Mouse (Mus musculus) forebrain, embryonic 15.5 days (tissue): Measurements from ENCODE around the gene Slc38a2. TPM values are rescaled to one million over a fixed set of nuclear protein-coding genes. Genes with fewer than 3 reads are reported as not detected.

Experiments
- ATAC-seq: fragments of 200-750 bp; cut with Nextera tagmentation; replicated peaks from 2 replicates; pipeline ENCODE4 v1.8.0; 2017; ENCODE audit warnings: mild to moderate bottlenecking, moderate TSS enrichment, moderate library complexity
- H3K27ac ChIP-seq: fragments of 300-500 bp; sonication (generic); replicated peaks from 2 replicates; pipeline ENCODE4 v1.5.1; 2015; ENCODE audit warnings: mild to moderate bottlenecking, inconsistent platforms
- H3K27me3 ChIP-seq: fragments of 300-500 bp; sonication (generic); 2 replicates; pipeline ENCODE4 v1.6.1; 2015; ENCODE audit warnings: inconsistent platforms
- H3K36me3 ChIP-seq: fragments of 300-500 bp; sonication (generic); 2 replicates; pipeline ENCODE4 v1.6.1; 2015; ENCODE audit warnings: mild to moderate bottlenecking, inconsistent platforms
- H3K4me1 ChIP-seq: fragments of 300-500 bp; sonication (generic); 2 replicates; pipeline ENCODE4 v1.6.1; 2015; ENCODE audit warnings: inconsistent platforms
- H3K4me2 ChIP-seq: fragments of 300-500 bp; sonication (generic); replicated peaks from 2 replicates; pipeline ENCODE4 v1.6.1; 2015; ENCODE audit warnings: mild to moderate bottlenecking, inconsistent platforms
- H3K4me3 ChIP-seq: fragments of 300-500 bp; sonication (generic); 2 replicates; pipeline ENCODE4 v1.5.1; 2015; ENCODE audit warnings: mild to moderate bottlenecking, inconsistent platforms
- H3K9ac ChIP-seq: fragments of 300-500 bp; sonication (generic); replicated peaks from 2 replicates; pipeline ENCODE4 v1.6.1; 2015; ENCODE audit warnings: mild to moderate bottlenecking, inconsistent platforms
- H3K9me3 ChIP-seq: fragments of 300-500 bp; sonication (generic); 2 replicates; pipeline ENCODE4 v1.6.1; 2016; ENCODE audit warnings: inconsistent platforms
- WGBS: fragments of 180-500 bp; shearing (Covaris S2); methylation state at CpG from one replicate; pipeline ENCODE4 v1.1.7; 2015; ENCODE audit warnings: mixed read lengths; 5-methylcytosine and 5-hydroxymethylcytosine counted together
- polyA plus RNA-seq: library from polyadenylated mRNA; unstranded; fragments of >200 nt; fragmentation: Nextera tagmentation; extraction: Ambion mirVana; gene quantifications from 2 replicates; pipeline ENCODE4 v1.2.1, GENCODE M21; 2015

Slc38a2 gene
- polyA plus RNA-seq, 1 experiment from 2014 or later, result 157 TPM

DNA sequence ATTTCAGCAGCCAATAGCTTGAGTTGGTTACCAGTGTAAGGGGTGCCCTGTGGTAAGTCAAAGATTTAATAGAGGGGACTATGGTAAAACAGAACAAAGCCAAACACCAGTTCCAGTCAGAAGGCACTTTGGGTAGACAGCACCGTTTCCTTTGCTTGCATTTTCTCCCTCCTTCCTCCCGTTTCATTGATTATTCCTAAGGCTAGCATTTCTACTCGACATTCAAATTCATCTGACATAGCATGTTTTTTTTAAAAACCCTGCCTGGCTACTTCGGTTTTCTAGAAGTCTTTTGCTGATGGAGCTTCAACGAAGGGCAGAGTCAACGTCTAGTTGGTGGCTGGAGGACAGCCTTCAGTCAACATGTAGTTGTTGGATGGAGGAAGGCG, 16.2 kb upstream of the Slc38a2 start:
- Histone ChIP-seq H3K9ac (no peak overlapping the region), H3K36me3 (no peaks in the 10 kb centered on the region), H3K27me3 (no peaks in the 10 kb centered on the region), H3K27ac (no peak overlapping the region), H3K4me1 (peaks cover 1% of the 10 kb centered on the region; the same call in 1 of the 2 replicates), H3K4me3 (no peak overlapping the region), H3K4me2 (no peak overlapping the region), H3K9me3 (no peaks in the 10 kb centered on the region)
- no peak for ATAC-seq
- 95% methylated on average over 7 of the region's 7 CpGs for WGBS

DNA sequence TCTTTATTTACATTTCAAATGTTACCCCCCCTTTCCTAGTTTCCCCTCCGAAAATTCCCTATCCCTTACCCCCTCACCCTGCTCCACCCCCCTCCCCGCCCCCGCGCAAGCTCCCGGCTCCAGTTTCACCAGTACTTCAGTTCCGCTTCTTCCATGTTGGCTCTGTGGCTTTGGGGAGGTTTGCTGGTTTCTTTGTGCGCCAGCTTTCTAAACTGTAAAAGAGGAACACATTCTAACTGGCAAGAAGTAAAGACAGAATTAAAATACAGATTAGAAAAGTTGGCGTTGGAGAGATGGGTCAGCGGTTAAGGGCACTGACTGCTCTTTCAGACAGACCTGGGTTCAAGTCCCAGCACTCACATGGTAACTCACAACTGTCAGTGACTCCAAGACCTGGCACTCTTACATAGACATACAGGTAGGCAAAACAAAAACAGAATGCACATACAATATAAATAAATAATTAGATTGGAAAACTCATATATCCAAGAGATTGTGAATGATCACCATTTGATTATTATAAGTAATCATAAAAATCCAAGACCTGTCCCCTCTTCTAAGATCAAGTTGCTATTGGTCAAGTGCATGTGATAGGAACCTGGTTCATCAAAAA, 15.7 kb upstream of the Slc38a2 start:
- no peak for ATAC-seq
- no peak overlapping the region for H3K9ac ChIP-seq
- H3K4me3 ChIP-seq, result no peak overlapping the region
- 91% methylated on average over 9 of the region's 9 CpGs for WGBS
- no peaks in the 10 kb centered on the region for H3K9me3 ChIP-seq
- H3K27me3 ChIP-seq, result no peaks in the 10 kb centered on the region
- H3K36me3 ChIP-seq, result no peaks in the 10 kb centered on the region
- no peak overlapping the region for H3K4me2 ChIP-seq
- no peak overlapping the region for H3K27ac ChIP-seq
- peaks cover 6% of the 10 kb centered on the region; the same call in 1 of the 2 replicates for H3K4me1 ChIP-seq

DNA sequence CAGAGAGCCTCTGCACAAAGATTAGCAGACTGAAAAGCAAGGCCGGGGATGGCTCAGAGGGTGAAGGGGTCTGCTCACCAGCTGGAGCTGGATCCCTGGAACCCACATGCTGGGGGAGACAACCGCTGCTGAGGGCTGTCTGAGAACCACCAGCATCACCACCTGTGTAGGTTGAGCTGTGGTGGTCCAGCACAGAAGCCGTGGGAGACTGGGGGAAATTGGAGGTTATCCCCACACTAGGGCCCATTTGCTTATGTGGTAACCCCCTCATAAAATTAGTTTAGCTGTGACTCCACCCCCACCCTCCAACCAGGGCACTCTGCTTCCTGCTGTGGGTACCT, 15.1 kb upstream of the Slc38a2 start:
- Histone ChIP-seq H3K9ac (no peak overlapping the region), H3K4me2 (no peak overlapping the region), H3K27me3 (no peaks in the 10 kb centered on the region), H3K4me1 (peaks cover 7% of the 10 kb centered on the region; the same call in 1 of the 2 replicates), H3K27ac (no peak overlapping the region), H3K4me3 (no peak overlapping the region), H3K9me3 (no peaks in the 10 kb centered on the region), H3K36me3 (no peaks in the 10 kb centered on the region)
- ATAC-seq, result no peak
- WGBS, result 88% methylated on average over 3 of the region's 3 CpGs

DNA sequence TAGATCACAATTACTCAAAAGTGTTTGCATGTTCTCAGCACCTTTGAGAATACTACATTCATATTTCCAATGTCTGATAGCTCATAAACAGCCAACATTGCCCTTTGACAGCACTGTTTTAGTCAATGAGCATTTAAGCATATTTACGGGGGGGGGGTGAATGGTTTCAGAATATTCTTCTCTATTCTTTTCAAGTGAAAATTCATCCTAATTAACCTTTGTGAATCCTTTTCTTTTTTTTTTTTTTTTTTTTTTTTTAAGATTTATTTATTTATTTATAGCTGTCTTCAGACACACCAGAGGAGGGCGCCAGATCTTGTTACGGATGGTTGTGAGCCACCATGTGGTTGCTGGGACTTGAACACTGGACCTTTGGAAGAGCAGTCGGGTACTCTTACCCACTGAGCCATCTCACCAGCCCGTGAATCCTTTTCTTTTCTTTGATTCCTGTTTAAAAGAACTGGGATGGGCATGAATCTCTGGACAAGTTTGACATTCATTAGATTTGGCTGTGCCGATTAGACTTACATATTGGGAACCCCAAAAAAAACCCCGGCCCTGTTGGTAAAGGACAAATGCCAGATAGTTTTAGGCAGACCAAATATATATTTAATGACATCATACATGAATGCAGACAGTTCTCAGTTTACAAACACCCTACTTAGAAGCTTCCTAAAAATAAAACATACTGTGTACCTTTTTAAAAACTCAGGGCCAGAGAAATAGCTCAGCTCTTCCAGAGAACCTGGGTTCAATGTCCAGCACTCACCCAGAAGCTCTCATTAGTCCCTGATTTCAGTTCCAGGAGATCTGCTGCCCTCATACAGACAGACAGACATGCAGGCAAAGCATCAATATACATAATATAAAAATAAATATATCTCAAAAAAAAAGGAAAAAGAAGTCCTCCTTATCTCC, 14.5 kb upstream of the Slc38a2 start:
- Histone ChIP-seq H3K4me2 (no peak overlapping the region), H3K36me3 (no peaks in the 10 kb centered on the region), H3K4me3 (no peak overlapping the region), H3K4me1 (peaks cover 9% of the 10 kb centered on the region; the same call in 1 of the 2 replicates), H3K9me3 (no peaks in the 10 kb centered on the region), H3K9ac (no peak overlapping the region), H3K27me3 (no peaks in the 10 kb centered on the region), H3K27ac (no peak overlapping the region)
- no peak for ATAC-seq
- 94% methylated on average over 7 of the region's 7 CpGs for WGBS

DNA sequence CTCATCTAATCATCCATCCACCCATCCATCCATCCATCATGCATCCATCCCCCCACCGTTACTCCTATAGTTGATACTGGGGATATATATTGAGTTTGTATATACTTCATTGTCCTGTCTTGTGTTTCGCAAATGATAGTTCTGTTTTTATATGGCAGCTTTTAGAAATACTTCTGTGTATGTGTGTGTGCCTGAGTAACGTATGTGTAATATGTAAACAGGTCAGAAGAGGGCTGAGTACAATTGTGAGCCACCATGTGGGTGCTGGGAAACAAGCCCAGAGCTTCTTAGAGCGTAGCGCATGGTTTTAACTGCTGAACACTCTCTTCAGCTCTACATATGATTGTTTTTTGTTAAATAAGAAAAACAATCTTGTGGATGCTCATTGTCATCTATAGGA, 12.8 kb upstream of the Slc38a2 start:
- no peak overlapping the region for H3K4me2 ChIP-seq
- no peak overlapping the region for H3K9ac ChIP-seq
- no peaks in the 10 kb centered on the region for H3K9me3 ChIP-seq
- H3K4me1 ChIP-seq, result peaks cover 14% of the 10 kb centered on the region; the same call in 1 of the 2 replicates
- no peak for ATAC-seq
- no peaks in the 10 kb centered on the region for H3K27me3 ChIP-seq
- no peak overlapping the region for H3K4me3 ChIP-seq
- no peaks in the 10 kb centered on the region for H3K36me3 ChIP-seq
- WGBS, result 97% methylated on average over 5 of the region's 5 CpGs
- H3K27ac ChIP-seq, result no peak overlapping the region

DNA sequence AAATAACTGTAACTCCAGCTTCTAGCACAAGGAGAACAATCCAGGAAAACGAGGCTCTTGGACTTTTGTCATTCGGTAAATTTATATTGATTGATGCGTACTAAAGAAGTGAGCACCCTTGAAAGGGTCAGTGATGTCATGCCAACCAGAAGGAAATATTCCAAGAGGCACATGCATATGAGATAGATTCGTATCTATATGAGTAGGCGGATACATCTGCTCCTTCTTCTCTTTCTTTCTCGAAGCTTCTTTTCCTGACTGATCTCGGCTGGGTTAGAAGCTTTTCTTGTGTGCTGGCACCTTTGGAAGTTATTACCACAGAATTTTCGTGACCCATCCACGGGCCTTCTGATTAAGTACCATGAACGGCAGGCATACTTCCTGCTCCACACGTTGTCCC, 12.1 kb upstream of the Slc38a2 start:
- WGBS, result 90% methylated on average over 11 of the region's 11 CpGs

DNA sequence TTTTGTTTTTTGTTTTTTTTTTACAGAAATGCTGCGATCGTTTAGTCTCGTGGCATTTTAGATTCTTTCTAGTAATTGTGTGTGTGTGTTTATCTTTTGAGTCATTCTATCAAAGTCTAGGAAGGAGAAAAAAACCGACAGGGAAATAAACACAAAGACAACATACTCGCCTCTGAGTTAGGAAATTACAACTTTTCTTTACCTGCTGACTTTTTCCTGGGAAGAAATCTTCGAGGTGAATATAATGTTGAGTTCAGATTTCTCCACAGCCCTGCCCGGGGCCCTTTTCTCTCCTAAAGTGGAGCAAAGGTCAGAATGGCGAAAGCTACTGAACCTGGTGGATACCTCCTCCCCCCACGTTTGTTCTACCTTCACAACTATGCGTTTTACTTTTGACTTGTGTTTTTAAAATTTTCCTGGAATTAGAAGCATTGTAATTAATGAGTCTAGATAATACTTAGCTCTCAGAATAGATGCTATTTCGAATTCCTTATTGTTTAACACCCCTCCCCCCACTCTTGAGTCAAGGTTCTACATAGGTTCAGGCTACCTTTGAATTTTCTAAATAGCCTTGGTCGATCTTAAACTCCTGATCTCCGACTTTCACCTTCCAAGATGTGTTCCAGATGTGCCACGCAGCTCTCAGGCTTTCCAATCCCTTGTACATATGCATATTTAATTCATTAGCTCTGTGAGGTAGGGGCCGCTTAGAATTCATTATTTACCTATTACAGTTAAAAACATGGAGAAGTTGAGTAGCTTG, 11.0 kb upstream of the Slc38a2 start:
- H3K4me1 ChIP-seq, result peaks cover 14% of the 10 kb centered on the region; the same call in 1 of the 2 replicates
- H3K9ac ChIP-seq, result peak overlapping the region; percentile 88
- no peaks in the 10 kb centered on the region for H3K27me3 ChIP-seq
- peak overlapping the region; percentile 81 for H3K4me2 ChIP-seq
- peak overlapping the region; percentile 74 for H3K4me3 ChIP-seq
- no peak for ATAC-seq
- WGBS, result 44% methylated on average over 15 of the region's 15 CpGs
- H3K36me3 ChIP-seq, result no peaks in the 10 kb centered on the region
- peak overlapping the region; percentile 99 for H3K27ac ChIP-seq
- no peaks in the 10 kb centered on the region for H3K9me3 ChIP-seq

More for the DNA sequence above, 12.1 kb upstream of the Slc38a2 start:
- Histone ChIP-seq H3K27ac (no peak overlapping the region), H3K4me2 (no peak overlapping the region), H3K4me3 (no peak overlapping the region), H3K27me3 (no peaks in the 10 kb centered on the region), H3K9me3 (no peaks in the 10 kb centered on the region), H3K9ac (no peak overlapping the region), H3K36me3 (no peaks in the 10 kb centered on the region), H3K4me1 (peaks cover 14% of the 10 kb centered on the region; the same call in 1 of the 2 replicates)
- no peak for ATAC-seq

DNA sequence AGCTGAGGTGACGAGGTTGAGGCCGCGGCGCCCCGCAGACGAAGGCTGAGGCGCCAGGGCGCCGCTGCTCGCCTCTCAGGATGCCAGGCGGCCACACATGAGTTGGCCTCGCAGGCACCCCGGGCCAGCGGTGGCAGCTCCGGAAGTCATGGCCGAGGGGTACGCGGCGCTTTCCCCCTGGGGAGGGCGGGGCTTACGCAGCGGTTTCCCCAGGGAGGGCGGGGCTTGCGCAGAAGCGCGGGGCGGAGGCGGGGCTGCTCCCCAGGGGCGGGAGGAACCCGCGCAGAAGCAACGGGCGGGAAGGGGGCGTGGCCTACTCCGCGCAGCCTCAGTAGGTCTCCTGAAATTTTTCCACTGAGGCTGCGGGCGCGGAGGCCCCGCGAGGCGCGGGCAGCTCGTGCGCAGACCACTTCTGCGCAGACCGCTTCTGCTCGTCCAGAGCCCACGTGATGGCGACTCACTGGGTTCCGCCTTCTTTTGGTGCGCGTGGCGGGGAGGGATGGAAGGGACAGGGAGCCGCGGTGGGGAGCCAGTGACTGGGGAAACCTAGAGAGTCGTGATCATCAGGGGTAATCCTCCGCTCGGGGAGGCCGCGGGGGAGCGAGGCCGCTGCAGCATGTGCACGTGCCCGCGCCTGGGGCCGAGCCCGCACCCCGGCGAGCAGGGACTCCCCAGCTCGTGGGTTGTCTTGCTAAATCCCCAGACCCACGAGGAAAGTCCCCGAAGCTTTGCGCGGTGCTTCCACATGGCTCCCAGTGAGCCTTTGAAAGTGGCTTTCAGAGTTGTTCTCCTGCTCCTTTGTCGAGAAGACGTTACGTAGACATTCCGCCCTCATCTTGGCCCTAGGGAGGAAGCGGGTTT, 10.2 kb upstream of the Slc38a2 start:
- Histone ChIP-seq H3K4me2 (peak overlapping the region; percentile 81), H3K9ac (peak overlapping the region; percentile 88), H3K9me3 (no peaks in the 10 kb centered on the region), H3K27ac (peak overlapping the region; percentile 99), H3K27me3 (no peaks in the 10 kb centered on the region), H3K36me3 (no peaks in the 10 kb centered on the region), H3K4me3 (peak overlapping the region; percentile 74), H3K4me1 (peaks cover 14% of the 10 kb centered on the region; the same call in 1 of the 2 replicates)
- peak; percentile 92 for ATAC-seq
- WGBS, result under 1% methylated on average over 75 of the region's 80 CpGs

DNA sequence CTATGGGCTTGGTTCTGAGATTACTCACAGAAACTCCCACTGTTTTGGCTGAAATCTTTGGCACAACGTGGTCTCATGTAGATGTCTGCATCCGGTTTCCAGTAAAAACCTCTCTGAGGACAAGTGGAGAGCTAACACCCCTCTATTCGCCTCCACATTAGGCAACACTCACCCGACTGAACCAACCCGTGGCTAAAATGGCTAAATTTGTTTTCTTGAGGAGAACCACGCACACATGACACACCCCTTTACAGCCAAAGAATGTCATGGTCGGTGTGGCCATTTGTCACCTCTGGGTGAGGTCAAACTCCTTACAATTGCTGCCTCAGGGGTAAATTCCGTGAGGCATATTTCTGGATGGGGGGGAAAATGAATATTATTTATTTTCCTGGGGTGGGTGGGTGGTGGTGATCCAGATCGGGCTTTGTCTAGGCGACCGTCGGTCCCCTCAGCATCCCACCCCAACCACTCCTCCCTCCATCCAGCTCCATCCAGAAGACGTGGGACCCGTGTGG, 9.5 kb upstream of the Slc38a2 start:
- no peaks in the 10 kb centered on the region for H3K27me3 ChIP-seq
- 34% methylated on average over 14 of the region's 14 CpGs for WGBS
- H3K4me2 ChIP-seq, result peak overlapping the region; percentile 81

DNA sequence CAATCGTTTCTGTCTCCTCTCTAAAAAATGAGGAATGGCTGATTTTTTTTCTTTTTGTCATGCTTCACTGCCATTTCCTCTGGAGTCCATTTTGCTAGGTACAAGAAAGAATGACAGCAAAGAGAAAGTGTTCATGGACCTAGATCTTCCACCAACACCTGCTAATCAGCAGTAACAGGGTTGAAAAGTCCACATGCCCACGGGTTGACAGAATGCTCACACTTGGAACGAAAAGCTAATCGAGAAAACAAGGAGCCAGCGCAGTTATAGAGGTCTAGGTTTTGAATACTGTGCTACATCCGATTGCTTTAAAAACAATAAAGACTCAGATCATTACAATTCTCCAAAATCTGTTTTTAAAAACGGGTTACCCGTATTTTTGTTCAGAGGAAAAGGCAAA, 8.9 kb upstream of the Slc38a2 start:
- no peak for ATAC-seq
- Histone ChIP-seq H3K36me3 (no peaks in the 10 kb centered on the region), H3K4me3 (no peak overlapping the region), H3K4me2 (no peak overlapping the region), H3K27ac (peak overlapping the region; percentile 99; the same call in 1 of the 2 replicates), H3K27me3 (no peaks in the 10 kb centered on the region), H3K4me1 (peaks cover 14% of the 10 kb centered on the region; the same call in 1 of the 2 replicates), H3K9me3 (no peaks in the 10 kb centered on the region), H3K9ac (no peak overlapping the region)
- 88% methylated on average over 8 of the region's 8 CpGs for WGBS

More for the DNA sequence above, 9.5 kb upstream of the Slc38a2 start:
- Histone ChIP-seq H3K9ac (peak overlapping the region; percentile 74), H3K36me3 (no peaks in the 10 kb centered on the region), H3K4me1 (peaks cover 14% of the 10 kb centered on the region; the same call in 1 of the 2 replicates), H3K27ac (peak overlapping the region; percentile 99), H3K4me3 (peak overlapping the region; percentile 74), H3K9me3 (no peaks in the 10 kb centered on the region)
- ATAC-seq, result peak; percentile 12

DNA sequence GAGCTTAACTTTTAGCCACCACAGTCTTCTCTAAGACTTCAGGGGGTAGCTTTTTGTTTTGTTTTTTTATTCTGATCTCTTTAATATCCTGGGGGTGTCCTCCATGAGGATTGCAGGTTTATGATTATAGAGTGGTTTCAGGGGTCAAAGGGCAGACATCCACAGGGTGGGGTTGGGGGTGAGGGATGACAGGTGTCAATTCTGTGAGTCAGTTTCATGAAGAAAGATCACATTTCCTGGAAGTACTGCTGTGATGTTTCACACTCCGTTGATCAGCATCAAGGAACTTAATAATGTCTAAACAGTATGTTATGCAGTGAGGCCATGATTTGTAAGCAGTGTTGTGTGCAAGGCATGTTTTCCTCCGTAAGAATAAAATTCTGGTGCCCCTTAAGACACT, 8.4 kb upstream of the Slc38a2 start:
- no peak overlapping the region for H3K4me3 ChIP-seq
- H3K9me3 ChIP-seq, result no peaks in the 10 kb centered on the region
- H3K27ac ChIP-seq, result no peak overlapping the region
- no peaks in the 10 kb centered on the region for H3K36me3 ChIP-seq
- no peak for ATAC-seq
- H3K4me2 ChIP-seq, result no peak overlapping the region
- WGBS, result 79% methylated on average over 2 of the region's 2 CpGs
- no peak overlapping the region for H3K9ac ChIP-seq
- peaks cover 14% of the 10 kb centered on the region; the same call in 1 of the 2 replicates for H3K4me1 ChIP-seq
- no peaks in the 10 kb centered on the region for H3K27me3 ChIP-seq
